Mouse (Mus musculus): ENCODE measurements around the gene Gm4881. TPM values are rescaled to one million over a fixed set of nuclear protein-coding genes. Genes with fewer than 3 reads are reported as not detected.

The Gm4881 gene
- not detected in 2 replicates for polyA plus RNA-seq (2014; fragmentation: Nextera tagmentation; extraction: Ambion mirVana)

- H3K36me3 ChIP-seq (ENCODE audit: control insufficient read depth, insufficient read depth, low read length), result no peaks in the 10 kb centered on the region
- WGBS, result 1% methylated on average over 71 of the region's 72 CpGs
- H3K27ac ChIP-seq (ENCODE audit: low read depth, low read length), result no peak within 1 kb of the TSS
- peak within 1 kb of the TSS; percentile 34 for H3K4me3 ChIP-seq (ENCODE audit: low read depth, low read length)
- no peaks in the 10 kb centered on the region for H3K9me3 ChIP-seq (ENCODE audit: control insufficient read depth, low read length)
- no peaks in the 10 kb centered on the region for H3K4me1 ChIP-seq (replicated peaks; ENCODE audit: control insufficient read depth, insufficient read depth, low read length)
- H3K9ac ChIP-seq (ENCODE audit: low read depth, low read length), result no peak within 1 kb of the TSS
- DNase-seq (ENCODE audit: low spot score), result no peak
- peak within 1 kb of the TSS; percentile 58 for H3K4me2 ChIP-seq
- ATAC-seq (replicated peaks; ENCODE audit: low FRiP score), result no peak
- peaks cover 98% of the 10 kb centered on the region for H3K27me3 ChIP-seq (replicated peaks; ENCODE audit: control insufficient read depth, insufficient read depth, low read length)
Measured at GRCm38 (mm10) chr7:24944257-24944950, at the start of gene Gm4881. Gm4881 (minus strand) TSS chr7:24944494.

GRCm38 (mm10) chr7:24993081-24993480, 48.8 kb upstream of the Gm4881 start:
- Histone ChIP-seq H3K4me1 (replicated peaks; ENCODE audit: control insufficient read depth, insufficient read depth, low read length) (no peaks in the 10 kb centered on the region), H3K9ac (ENCODE audit: low read depth, low read length) (no peak overlapping the region), H3K4me2 (no peak overlapping the region), H3K9me3 (ENCODE audit: control insufficient read depth, low read length) (no peaks in the 10 kb centered on the region), H3K36me3 (ENCODE audit: control insufficient read depth, insufficient read depth, low read length) (no peaks in the 10 kb centered on the region), H3K27ac (ENCODE audit: low read depth, low read length) (no peak overlapping the region), H3K27me3 (replicated peaks; ENCODE audit: control insufficient read depth, insufficient read depth, low read length) (0 out of 2 replicates have a peak, but pooled peaks cover 5% of the 10 kb centered on the region), H3K4me3 (ENCODE audit: low read depth, low read length) (no peak overlapping the region)
- DNase-seq (ENCODE audit: low spot score) (no peak), ATAC-seq (replicated peaks; ENCODE audit: low FRiP score) (no peak)
- WGBS, result 71% methylated on average over 6 of the region's 6 CpGs

- H3K27me3 ChIP-seq (replicated peaks; ENCODE audit: control insufficient read depth, insufficient read depth, low read length), result 0 out of 2 replicates have a peak, but pooled peaks cover 5% of the 10 kb centered on the region
- no peak overlapping the region for H3K4me3 ChIP-seq (ENCODE audit: low read depth, low read length)
- DNase-seq (ENCODE audit: low spot score) (no peak), ATAC-seq (replicated peaks; ENCODE audit: low FRiP score) (no peak)
- H3K4me2 ChIP-seq, result no peak overlapping the region
- no peak overlapping the region for H3K27ac ChIP-seq (ENCODE audit: low read depth, low read length)
- 83% methylated on average over 8 of the region's 8 CpGs for WGBS
- no peak overlapping the region for H3K9ac ChIP-seq (ENCODE audit: low read depth, low read length)
- no peaks in the 10 kb centered on the region for H3K36me3 ChIP-seq (ENCODE audit: control insufficient read depth, insufficient read depth, low read length)
- H3K9me3 ChIP-seq (ENCODE audit: control insufficient read depth, low read length), result no peaks in the 10 kb centered on the region
- no peaks in the 10 kb centered on the region for H3K4me1 ChIP-seq (replicated peaks; ENCODE audit: control insufficient read depth, insufficient read depth, low read length)
Measured at GRCm38 (mm10) chr7:24990478-24990877, 46.2 kb upstream of the Gm4881 start.

GRCm38 (mm10) chr7:24987941-24988340, 43.6 kb upstream of the Gm4881 start:
- WGBS, result 64% methylated on average over 14 of the region's 14 CpGs
- no peaks in the 10 kb centered on the region for H3K9me3 ChIP-seq (ENCODE audit: control insufficient read depth, low read length)
- H3K4me2 ChIP-seq, result no peak overlapping the region
- DNase-seq (ENCODE audit: low spot score) (no peak), ATAC-seq (replicated peaks; ENCODE audit: low FRiP score) (no peak)
- H3K4me1 ChIP-seq (replicated peaks; ENCODE audit: control insufficient read depth, insufficient read depth, low read length), result no peaks in the 10 kb centered on the region
- no peak overlapping the region for H3K27ac ChIP-seq (ENCODE audit: low read depth, low read length)
- H3K27me3 ChIP-seq (replicated peaks; ENCODE audit: control insufficient read depth, insufficient read depth, low read length), result 0 out of 2 replicates have a peak, but pooled peaks cover 3% of the 10 kb centered on the region
- H3K36me3 ChIP-seq (ENCODE audit: control insufficient read depth, insufficient read depth, low read length), result no peaks in the 10 kb centered on the region
- H3K4me3 ChIP-seq (ENCODE audit: low read depth, low read length), result no peak overlapping the region
- no peak overlapping the region for H3K9ac ChIP-seq (ENCODE audit: low read depth, low read length)

GRCm38 (mm10) chr7:24985799-24986198, 41.5 kb upstream of the Gm4881 start:
- Histone ChIP-seq H3K9me3 (ENCODE audit: control insufficient read depth, low read length) (no peaks in the 10 kb centered on the region), H3K9ac (ENCODE audit: low read depth, low read length) (no peak overlapping the region), H3K27me3 (replicated peaks; ENCODE audit: control insufficient read depth, insufficient read depth, low read length) (0 out of 2 replicates have a peak, but pooled peaks cover 3% of the 10 kb centered on the region), H3K4me1 (replicated peaks; ENCODE audit: control insufficient read depth, insufficient read depth, low read length) (no peaks in the 10 kb centered on the region), H3K27ac (ENCODE audit: low read depth, low read length) (no peak overlapping the region), H3K4me3 (ENCODE audit: low read depth, low read length) (no peak overlapping the region), H3K36me3 (ENCODE audit: control insufficient read depth, insufficient read depth, low read length) (no peaks in the 10 kb centered on the region), H3K4me2 (no peak overlapping the region)
- ATAC-seq (replicated peaks; ENCODE audit: low FRiP score) (no peak), DNase-seq (ENCODE audit: low spot score) (no peak)
- 60% methylated on average over 5 of the region's 5 CpGs for WGBS

GRCm38 (mm10) chr7:24984307-24984706, 40.0 kb upstream of the Gm4881 start:
- Histone ChIP-seq H3K27me3 (replicated peaks; ENCODE audit: control insufficient read depth, insufficient read depth, low read length) (no peaks in the 10 kb centered on the region), H3K4me2 (no peak overlapping the region), H3K4me3 (ENCODE audit: low read depth, low read length) (no peak overlapping the region), H3K9ac (ENCODE audit: low read depth, low read length) (no peak overlapping the region), H3K9me3 (ENCODE audit: control insufficient read depth, low read length) (no peaks in the 10 kb centered on the region), H3K27ac (ENCODE audit: low read depth, low read length) (no peak overlapping the region), H3K4me1 (replicated peaks; ENCODE audit: control insufficient read depth, insufficient read depth, low read length) (no peaks in the 10 kb centered on the region), H3K36me3 (ENCODE audit: control insufficient read depth, insufficient read depth, low read length) (no peaks in the 10 kb centered on the region)
- no peak for ATAC-seq (replicated peaks; ENCODE audit: low FRiP score)
- DNase-seq (ENCODE audit: low spot score), result no peak
- 80% methylated on average over 2 of the region's 2 CpGs for WGBS

GRCm38 (mm10) chr7:24983396-24983795, 39.1 kb upstream of the Gm4881 start:
- H3K9me3 ChIP-seq (ENCODE audit: control insufficient read depth, low read length), result no peaks in the 10 kb centered on the region
- ATAC-seq (replicated peaks; ENCODE audit: low FRiP score) (no peak), DNase-seq (ENCODE audit: low spot score) (no peak)
- no peak overlapping the region for H3K27ac ChIP-seq (ENCODE audit: low read depth, low read length)
- no peaks in the 10 kb centered on the region for H3K4me1 ChIP-seq (replicated peaks; ENCODE audit: control insufficient read depth, insufficient read depth, low read length)
- H3K9ac ChIP-seq (ENCODE audit: low read depth, low read length), result no peak overlapping the region
- H3K4me3 ChIP-seq (ENCODE audit: low read depth, low read length), result no peak overlapping the region
- WGBS, result 79% methylated on average over 5 of the region's 5 CpGs
- no peaks in the 10 kb centered on the region for H3K36me3 ChIP-seq (ENCODE audit: control insufficient read depth, insufficient read depth, low read length)
- no peak overlapping the region for H3K4me2 ChIP-seq
- H3K27me3 ChIP-seq (replicated peaks; ENCODE audit: control insufficient read depth, insufficient read depth, low read length), result no peaks in the 10 kb centered on the region

- Histone ChIP-seq H3K9ac (ENCODE audit: low read depth, low read length) (no peak overlapping the region), H3K4me1 (replicated peaks; ENCODE audit: control insufficient read depth, insufficient read depth, low read length) (no peaks in the 10 kb centered on the region), H3K9me3 (ENCODE audit: control insufficient read depth, low read length) (no peaks in the 10 kb centered on the region), H3K27me3 (replicated peaks; ENCODE audit: control insufficient read depth, insufficient read depth, low read length) (no peaks in the 10 kb centered on the region), H3K4me2 (no peak overlapping the region), H3K27ac (ENCODE audit: low read depth, low read length) (no peak overlapping the region), H3K4me3 (ENCODE audit: low read depth, low read length) (no peak overlapping the region), H3K36me3 (ENCODE audit: control insufficient read depth, insufficient read depth, low read length) (no peaks in the 10 kb centered on the region)
- ATAC-seq (replicated peaks; ENCODE audit: low FRiP score) (no peak), DNase-seq (ENCODE audit: low spot score) (no peak)
- WGBS, result 78% methylated on average over 7 of the region's 7 CpGs
Measured at GRCm38 (mm10) chr7:24980439-24980838, 36.1 kb upstream of the Gm4881 start.

GRCm38 (mm10) chr7:24978781-24979180, 34.5 kb upstream of the Gm4881 start:
- Histone ChIP-seq H3K9me3 (ENCODE audit: control insufficient read depth, low read length) (no peaks in the 10 kb centered on the region), H3K27ac (ENCODE audit: low read depth, low read length) (no peak overlapping the region), H3K27me3 (replicated peaks; ENCODE audit: control insufficient read depth, insufficient read depth, low read length) (no peaks in the 10 kb centered on the region), H3K4me2 (no peak overlapping the region), H3K36me3 (ENCODE audit: control insufficient read depth, insufficient read depth, low read length) (no peaks in the 10 kb centered on the region), H3K9ac (ENCODE audit: low read depth, low read length) (no peak overlapping the region), H3K4me3 (ENCODE audit: low read depth, low read length) (no peak overlapping the region), H3K4me1 (replicated peaks; ENCODE audit: control insufficient read depth, insufficient read depth, low read length) (no peaks in the 10 kb centered on the region)
- ATAC-seq (replicated peaks; ENCODE audit: low FRiP score) (no peak), DNase-seq (ENCODE audit: low spot score) (no peak)
- 54% methylated on average over 7 of the region's 7 CpGs for WGBS
